Mouse (Mus musculus) c-Kit-negative CD71-positive TER-119-positive erythroid progenitor cells, embryonic 14.5 days (primary cell): ENCODE measurements around the gene Mapk1ip1l.

Experiments used
- DNase-seq: peaks from one replicate; pipeline ENCODE4 v3.0.0-alpha.2; 2013; ENCODE audit warnings: low read depth, low spot score

Mapk1ip1l gene

DNA sequence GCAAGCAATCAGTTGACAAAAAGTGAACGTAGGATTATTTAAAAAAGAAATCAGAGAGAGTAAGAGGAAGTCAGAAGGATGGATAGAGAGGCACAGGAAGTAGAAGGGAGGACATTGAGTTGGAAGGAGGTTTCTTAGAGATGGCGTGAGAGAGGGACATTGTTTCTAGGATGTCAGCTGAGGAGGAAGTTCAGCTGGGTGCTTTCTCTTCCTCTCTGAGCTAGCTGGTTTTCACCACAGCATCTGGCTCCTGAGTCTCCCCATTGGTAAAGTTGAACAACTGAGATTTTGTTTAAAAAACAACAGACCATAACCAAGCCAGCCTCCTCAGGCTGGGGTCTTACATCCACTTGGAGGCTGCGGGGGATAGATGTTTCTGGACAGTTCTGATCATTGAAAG is 61.5 kb downstream of the Mapk1ip1l start:
- no peak for DNase-seq

DNA sequence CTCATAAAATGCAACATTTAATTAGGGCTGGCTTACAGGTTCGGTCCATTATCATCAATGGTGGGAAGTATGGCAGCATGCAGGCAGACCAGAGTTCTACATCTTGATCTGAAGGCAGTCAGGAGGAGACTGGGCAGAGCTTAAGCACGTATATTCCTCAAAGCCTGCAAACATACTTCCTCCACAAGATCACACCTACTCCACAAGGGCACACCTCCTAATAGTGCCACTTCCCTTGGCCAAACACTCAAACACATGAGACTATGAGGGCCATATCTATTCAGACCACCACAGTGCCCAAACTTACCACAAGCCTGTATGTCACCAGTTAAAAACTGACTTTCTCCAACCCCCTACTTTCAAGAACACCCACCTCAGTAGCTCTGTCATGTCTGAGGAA is 63.4 kb downstream of the Mapk1ip1l start:
- DNase-seq, result no peak

DNA sequence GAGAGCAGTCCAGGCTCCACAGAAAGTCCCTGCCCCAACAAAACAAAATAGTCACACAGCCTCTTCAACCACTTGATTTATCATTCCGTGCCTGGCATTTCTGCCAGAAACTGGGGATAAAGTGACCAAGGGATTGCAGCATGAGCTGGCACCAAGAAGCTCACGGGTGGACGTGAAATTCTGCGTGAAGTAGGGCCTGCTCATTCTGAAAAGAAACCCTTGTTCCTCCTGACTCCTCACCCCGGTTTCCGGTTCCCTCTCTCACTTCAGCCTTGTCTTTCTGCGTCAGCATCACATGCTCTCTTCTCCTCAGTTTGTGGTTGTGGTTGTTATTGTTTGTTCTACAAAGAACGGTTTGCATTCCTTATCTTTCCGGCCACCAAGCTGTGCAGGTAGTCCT is 63.8 kb downstream of the Mapk1ip1l start:
- no peak for DNase-seq

DNA sequence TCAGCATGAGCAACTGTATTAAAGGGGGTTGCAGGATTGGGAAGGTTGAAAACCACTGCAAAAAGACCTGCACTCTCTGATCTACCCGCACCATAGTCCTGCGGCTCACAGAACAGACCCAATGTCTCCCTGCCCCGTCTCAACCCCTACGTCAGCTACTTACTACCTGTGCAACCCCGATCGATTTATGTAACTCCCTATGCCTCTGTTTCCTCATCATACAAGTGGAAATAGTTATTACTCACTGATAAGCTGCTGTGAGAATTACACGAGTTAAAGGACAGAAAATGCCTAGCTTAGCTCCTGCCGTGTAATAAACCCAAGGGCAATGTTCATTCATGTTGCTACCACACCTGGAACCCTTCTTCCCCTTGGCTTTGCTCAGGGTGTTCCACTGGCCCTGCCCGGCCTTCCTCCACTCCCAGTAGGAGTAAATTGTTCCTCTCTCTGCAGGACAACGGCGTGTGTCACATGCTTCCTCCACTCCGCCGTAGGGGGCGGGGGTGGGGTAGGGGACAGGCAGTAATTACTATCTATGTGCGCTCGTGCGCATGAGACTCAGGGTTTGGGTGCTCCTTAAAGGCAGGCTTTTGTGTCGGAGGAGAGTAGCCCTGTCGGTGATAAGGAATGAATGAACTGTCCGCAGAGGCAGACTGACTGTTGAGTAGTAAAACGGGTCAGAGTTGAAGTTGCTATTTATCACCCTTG is 66.8 kb downstream of the Mapk1ip1l start:
- DNase-seq, result no peak

DNA sequence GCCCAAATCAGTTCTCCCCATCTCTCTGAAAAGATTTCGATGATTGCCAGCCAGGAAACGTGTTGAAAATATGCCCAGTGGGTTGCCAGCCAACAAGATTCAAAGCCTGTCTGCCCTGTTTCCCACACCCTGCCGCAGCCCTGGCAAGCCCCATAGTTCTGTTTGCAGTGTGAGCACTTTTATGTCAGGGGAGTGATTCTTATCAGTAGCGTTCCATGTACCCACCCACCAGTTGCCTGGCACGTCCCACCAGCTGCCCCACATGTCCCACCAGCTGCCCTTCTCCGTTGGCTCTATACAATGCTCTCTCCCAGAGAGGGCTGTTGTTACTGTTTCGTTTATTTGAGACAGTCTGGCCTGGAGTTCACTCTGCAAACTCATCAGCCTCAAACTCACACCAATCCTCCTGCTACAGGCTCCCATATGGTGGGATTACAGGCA is 68.8 kb downstream of the Mapk1ip1l start:
- no peak for DNase-seq

DNA sequence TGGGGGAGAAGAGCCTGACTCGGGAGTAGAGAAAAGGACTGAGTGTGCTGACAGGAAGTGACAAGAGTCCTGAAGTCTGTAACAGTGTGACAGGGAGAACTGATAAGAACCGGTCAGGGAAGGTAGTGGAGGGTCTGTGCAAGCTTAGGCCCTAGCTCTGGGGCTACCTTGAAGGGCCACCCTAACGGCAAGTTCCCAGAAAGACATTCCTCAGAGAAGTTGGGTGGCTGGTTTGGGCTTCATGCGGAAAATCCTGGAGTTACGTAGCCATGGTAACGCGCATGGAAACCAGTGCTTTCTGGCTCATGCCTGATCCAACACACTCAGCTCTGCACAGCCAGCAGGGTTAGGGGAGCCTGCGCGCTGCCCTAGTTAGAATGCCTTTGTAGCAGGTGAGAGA is 69.4 kb downstream of the Mapk1ip1l start, which contains the start of gene Lgals3:
Gene Lgals3 (plus strand): TSS at position 291 of the 400 bp plus-strand sequence.
- no peak for DNase-seq

DNA sequence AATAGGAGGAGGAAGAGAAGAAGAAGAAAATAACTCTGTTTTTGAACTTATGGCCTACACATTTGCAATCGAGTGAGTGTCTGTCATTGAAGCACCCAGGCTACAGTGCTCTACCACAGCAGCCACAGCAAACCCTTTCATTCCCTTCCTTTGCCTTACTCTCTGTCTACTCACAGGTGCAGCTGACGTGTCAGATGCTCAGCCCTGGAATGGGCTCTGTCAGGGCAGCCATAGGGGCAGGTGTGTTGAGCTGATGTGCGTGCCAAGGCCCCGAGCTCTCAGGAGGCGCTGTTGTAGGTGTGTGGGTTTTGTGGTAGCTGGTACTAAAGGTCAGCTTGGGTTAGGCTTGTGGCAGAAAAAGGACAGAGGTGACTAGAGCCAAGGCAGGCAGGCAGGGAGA is 71.7 kb downstream of the Mapk1ip1l start:
- no peak for DNase-seq

DNA sequence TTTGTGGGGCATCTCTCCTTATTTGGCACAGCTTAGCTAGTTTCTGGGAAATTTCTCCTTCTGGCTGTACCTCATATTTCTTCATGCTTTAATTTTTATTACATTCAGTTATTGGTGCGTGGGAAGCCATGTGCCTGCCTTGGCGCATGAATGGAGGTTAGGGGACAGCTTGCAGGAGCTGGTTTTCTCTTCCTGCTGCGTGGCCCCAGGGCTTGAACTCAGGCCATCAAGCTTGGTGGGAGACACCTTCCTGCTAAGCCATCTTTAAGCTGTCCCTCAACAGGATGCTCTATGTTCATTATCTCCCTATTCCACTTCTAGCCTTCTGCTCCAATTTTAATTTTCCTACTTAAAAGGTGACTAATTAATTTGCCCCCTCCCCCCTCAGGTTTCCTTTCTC is 72.7 kb downstream of the Mapk1ip1l start:
- no peak for DNase-seq

DNA sequence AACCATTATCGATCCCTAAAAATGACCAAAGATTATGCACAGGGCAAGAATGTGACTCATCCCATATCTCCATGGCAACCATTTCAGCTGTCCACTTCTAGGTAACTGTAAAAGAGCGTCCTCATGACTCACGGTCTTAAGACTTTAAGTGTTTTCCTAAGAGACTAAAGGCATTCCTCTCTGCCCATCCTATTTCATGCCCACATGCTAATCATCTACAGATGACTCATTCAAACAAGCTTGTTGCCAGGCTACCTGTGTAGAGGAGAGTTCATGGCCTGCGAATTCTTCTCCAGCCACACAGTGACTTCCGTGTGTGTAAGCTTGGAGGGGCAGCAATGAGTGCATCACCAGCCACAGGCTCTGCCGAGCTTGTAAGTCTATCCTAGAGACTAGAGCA is 73.6 kb downstream of the Mapk1ip1l start:
- DNase-seq, result no peak
